Mouse (Mus musculus) heart, embryonic 16.5 days (tissue): ENCODE measurements around the gene Acsl6. TPM values are rescaled to one million over a fixed set of nuclear protein-coding genes. Genes with fewer than 3 reads are reported as not detected.
"Not testable (repeated sequence)": the region's sequence is repeated elsewhere in the genome, so short reads cannot be mapped to it uniquely, and the experiment has no call there.

Source experiments
- ATAC-seq: fragments of 200-750 bp; cut with Nextera tagmentation; replicated peaks from 2 replicates; pipeline ENCODE4 v1.8.0; 2017; ENCODE audit warnings: moderate number of reproducible peaks; ENCODE audit not compliant: insufficient read depth, low FRiP score; ENCODE audit errors: extremely low read depth
- H3K27ac ChIP-seq: fragments of 300-500 bp; sonication (generic); 2 replicates; pipeline ENCODE4 v1.5.1; 2014; ENCODE audit warnings: mild to moderate bottlenecking, low read length, control low read depth, moderate library complexity
- H3K27me3 ChIP-seq: fragments of 300-500 bp; sonication (generic); 2 replicates; pipeline ENCODE4 v1.6.1; 2014; ENCODE audit warnings: low read length, mixed read lengths; ENCODE audit not compliant: control insufficient read depth, insufficient read depth
- H3K36me3 ChIP-seq: fragments of 300-500 bp; sonication (generic); 2 replicates; pipeline ENCODE4 v1.6.1; 2014; ENCODE audit not compliant: control insufficient read depth, insufficient read depth
- H3K4me1 ChIP-seq: fragments of 300-500 bp; sonication (generic); 2 replicates; pipeline ENCODE4 v1.6.1; 2014; ENCODE audit warnings: low read length, mixed read lengths; ENCODE audit not compliant: control insufficient read depth, insufficient read depth
- H3K4me2 ChIP-seq: fragments of 300-500 bp; sonication (generic); 2 replicates; pipeline ENCODE4 v1.6.1; 2014; ENCODE audit warnings: low read depth, mild to moderate bottlenecking, control low read depth, low read length
- H3K4me3 ChIP-seq: fragments of 300-500 bp; sonication (generic); 2 replicates; pipeline ENCODE4 v1.5.1; 2014; ENCODE audit warnings: mild to moderate bottlenecking, control low read depth, low read length
- H3K9ac ChIP-seq: fragments of 300-500 bp; sonication (generic); 2 replicates; pipeline ENCODE4 v1.6.1; 2014; ENCODE audit warnings: low read length, control low read depth
- H3K9me3 ChIP-seq: fragments of 300-500 bp; sonication (generic); replicated peaks from 2 replicates; pipeline ENCODE4 v1.6.1; 2016; ENCODE audit warnings: low read length; ENCODE audit not compliant: control insufficient read depth
- WGBS: fragments of 180-500 bp; shearing (Covaris S2); extraction: QIAGEN DNeasy Blood & Tissue Kit; methylation state at CpG from one replicate; pipeline ENCODE4 v1.1.7; 2014; 5-methylcytosine and 5-hydroxymethylcytosine counted together
- polyA plus RNA-seq: library from polyadenylated mRNA; unstranded; fragments of >200 nt; fragmentation: Nextera tagmentation; extraction: Ambion mirVana; gene quantifications from 2 replicates; pipeline ENCODE4 v1.2.1, GENCODE M21; 2015

Gene Acsl6
- polyA plus RNA-seq, 1 experiment from 2014 or later, result 0.66 TPM

GRCm38 (mm10) chr11:54287821-54288453 is 15.7 kb upstream of the Acsl6 start:
- H3K9me3 ChIP-seq, result no peaks in the 10 kb centered on the region
- no peak for ATAC-seq
- H3K4me3 ChIP-seq, result no peak overlapping the region
- H3K27ac ChIP-seq, result no peak overlapping the region
- H3K36me3 ChIP-seq, result no peaks in the 10 kb centered on the region
- H3K4me1 ChIP-seq, result no peaks in the 10 kb centered on the region
- no peaks in the 10 kb centered on the region for H3K27me3 ChIP-seq
- no peak overlapping the region for H3K9ac ChIP-seq
- WGBS, result 75% methylated on average over 8 of the region's 8 CpGs
- no peak overlapping the region for H3K4me2 ChIP-seq

GRCm38 (mm10) chr11:54292163-54292562 is 11.4 kb upstream of the Acsl6 start:
- 81% methylated on average over 2 of the region's 2 CpGs for WGBS
- no peaks in the 10 kb centered on the region for H3K4me1 ChIP-seq
- no peak overlapping the region for H3K27ac ChIP-seq
- no peak overlapping the region for H3K4me3 ChIP-seq
- H3K36me3 ChIP-seq, result no peaks in the 10 kb centered on the region
- no peaks in the 10 kb centered on the region for H3K27me3 ChIP-seq
- no peak overlapping the region for H3K9ac ChIP-seq
- H3K4me2 ChIP-seq, result no peak overlapping the region
- no peak for ATAC-seq
- no peaks in the 10 kb centered on the region for H3K9me3 ChIP-seq

GRCm38 (mm10) chr11:54293980-54294807 is 9.4 kb upstream of the Acsl6 start:
- H3K27ac ChIP-seq, result no peak overlapping the region
- H3K27me3 ChIP-seq, result no peaks in the 10 kb centered on the region
- 57% methylated on average over 12 of the region's 12 CpGs for WGBS
- no peaks in the 10 kb centered on the region for H3K4me1 ChIP-seq
- no peaks in the 10 kb centered on the region for H3K36me3 ChIP-seq
- ATAC-seq, result no peak
- no peak overlapping the region for H3K9ac ChIP-seq
- no peak overlapping the region for H3K4me3 ChIP-seq
- H3K4me2 ChIP-seq, result no peak overlapping the region
- H3K9me3 ChIP-seq, result peaks cover 7% of the 10 kb centered on the region; the same call in 1 of the 2 replicates

GRCm38 (mm10) chr11:54295971-54296370 is 7.6 kb upstream of the Acsl6 start:
- peaks cover 7% of the 10 kb centered on the region; the same call in 1 of the 2 replicates for H3K9me3 ChIP-seq
- ATAC-seq, result no peak
- H3K27me3 ChIP-seq, result no peaks in the 10 kb centered on the region
- H3K4me1 ChIP-seq, result no peaks in the 10 kb centered on the region
- H3K27ac ChIP-seq, result no peak overlapping the region
- WGBS, result 74% methylated on average over 4 of the region's 4 CpGs
- H3K9ac ChIP-seq, result no peak overlapping the region
- H3K4me2 ChIP-seq, result no peak overlapping the region
- H3K36me3 ChIP-seq, result no peaks in the 10 kb centered on the region
- H3K4me3 ChIP-seq, result no peak overlapping the region

- WGBS, result 85% methylated on average over 1 of the region's 1 CpGs
- Histone ChIP-seq H3K4me2 (no peak overlapping the region), H3K27ac (no peak overlapping the region), H3K4me3 (no peak overlapping the region), H3K27me3 (no peaks in the 10 kb centered on the region), H3K9me3 (peaks cover 7% of the 10 kb centered on the region; the same call in 1 of the 2 replicates), H3K9ac (no peak overlapping the region), H3K4me1 (no peaks in the 10 kb centered on the region), H3K36me3 (no peaks in the 10 kb centered on the region)
- ATAC-seq, result no peak
These were observed 6.9 kb upstream of the Acsl6 start for GRCm38 (mm10) chr11:54296734-54297133.

GRCm38 (mm10) chr11:54297471-54297870 is 6.1 kb upstream of the Acsl6 start:
- not testable (repeated sequence) for H3K9ac ChIP-seq, H3K27me3 ChIP-seq, H3K9me3 ChIP-seq, H3K36me3 ChIP-seq, ATAC-seq, H3K27ac ChIP-seq, H3K4me3 ChIP-seq, H3K4me1 ChIP-seq, H3K4me2 ChIP-seq
- 91% methylated on average over 2 of the region's 2 CpGs for WGBS

GRCm38 (mm10) chr11:54298777-54299176 is 4.8 kb upstream of the Acsl6 start:
- Histone ChIP-seq H3K36me3 (no peaks in the 10 kb centered on the region), H3K9me3 (peaks cover 7% of the 10 kb centered on the region; the same call in 1 of the 2 replicates), H3K4me1 (peaks cover 2% of the 10 kb centered on the region), H3K27me3 (peaks cover 7% of the 10 kb centered on the region; the same call in 1 of the 2 replicates), H3K27ac (no peak overlapping the region), H3K4me2 (no peak overlapping the region), H3K4me3 (no peak overlapping the region), H3K9ac (no peak overlapping the region)
- ATAC-seq, result no peak

GRCm38 (mm10) chr11:54301994-54302393 is 1.6 kb upstream of the Acsl6 start:
- peaks cover 8% of the 10 kb centered on the region for H3K4me1 ChIP-seq
- peaks cover 7% of the 10 kb centered on the region; the same call in 1 of the 2 replicates for H3K9me3 ChIP-seq
- H3K36me3 ChIP-seq, result no peaks in the 10 kb centered on the region
- no peak for ATAC-seq
- H3K9ac ChIP-seq, result no peak overlapping the region
- no peak overlapping the region for H3K27ac ChIP-seq
- 76% methylated on average over 8 of the region's 8 CpGs for WGBS
- H3K4me3 ChIP-seq, result no peak overlapping the region
- H3K4me2 ChIP-seq, result no peak overlapping the region
- H3K27me3 ChIP-seq, result peaks cover 24% of the 10 kb centered on the region

- 85% methylated on average over 3 of the region's 3 CpGs for WGBS
- Histone ChIP-seq H3K4me3 (no peak overlapping the region), H3K4me1 (peaks cover 8% of the 10 kb centered on the region), H3K27ac (no peak overlapping the region), H3K9ac (no peak overlapping the region), H3K36me3 (no peaks in the 10 kb centered on the region), H3K4me2 (no peak overlapping the region), H3K9me3 (peaks cover 7% of the 10 kb centered on the region; the same call in 1 of the 2 replicates), H3K27me3 (peaks cover 24% of the 10 kb centered on the region)
- ATAC-seq, result no peak
These were observed 992 bp upstream of the Acsl6 start for GRCm38 (mm10) chr11:54302606-54303005.
